Mouse (Mus musculus): Measurements from ENCODE around the gene Znhit1.

- TF ChIP-seq CTCF (IDR thresholded peaks at IDR 0.05; ENCODE audit: extremely low read depth, insufficient read length, insufficient replicate concordance, low read depth, low read length) = no peak
- no peak for TF ChIP-seq POLR2A (IDR thresholded peaks at IDR 0.05; ENCODE audit: low read depth, low read length)
These were observed 19.5 kb upstream of the Znhit1 start for GRCm38 (mm10) chr5:137007276-137007675.
